Mouse (Mus musculus): Measurements from ENCODE around the gene Sec14l1.

DNA sequence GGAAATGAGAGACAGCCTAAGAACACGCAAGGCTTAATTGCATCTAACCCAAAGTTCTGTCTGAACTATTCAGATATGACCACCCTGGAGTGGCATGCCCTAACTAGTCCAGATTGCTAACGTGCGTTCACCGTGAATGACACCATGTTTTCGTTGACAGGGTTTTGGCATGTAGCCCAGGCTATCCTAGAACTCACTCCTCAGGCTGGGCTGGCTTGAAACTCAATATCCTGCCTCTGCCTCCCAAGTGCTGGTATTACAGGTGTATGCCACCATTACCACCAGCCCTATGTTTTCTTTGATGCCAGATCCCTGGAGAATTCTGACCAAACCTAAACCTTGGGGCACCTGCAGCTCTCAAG is 45.0 kb downstream of the Sec14l1 start:
- TF ChIP-seq CTCF (IDR thresholded peaks at IDR 0.05; ENCODE audit: control insufficient read depth, insufficient read depth, low read length) (no peak), POLR2A (IDR thresholded peaks at IDR 0.05; ENCODE audit: borderline replicate concordance, control insufficient read depth, low read depth, low read length) (no peak)
